Mouse (Mus musculus) liver, postnatal 0 days (tissue): ENCODE results near the gene Snapc1. TPM values are rescaled to one million over a fixed set of nuclear protein-coding genes. Genes with fewer than 3 reads are reported as not detected.

Experiments
- ATAC-seq: fragments of 200-750 bp; cut with Nextera tagmentation; 2 replicates; pipeline ENCODE4 v1.8.0; 2017; ENCODE audit warnings: mild to moderate bottlenecking, moderate library complexity
- DNase-seq: peaks from one replicate; pipeline ENCODE4 v3.0.0-alpha.2; 2016
- H3K27ac ChIP-seq: fragments of 300-500 bp; sonication (generic); 2 replicates; pipeline ENCODE4 v1.5.1; 2014; ENCODE audit warnings: antibody characterized with exemption, moderate library complexity, mild to moderate bottlenecking, low read depth
- H3K27me3 ChIP-seq: fragments of 300-500 bp; sonication (generic); 2 replicates; pipeline ENCODE4 v1.6.1; 2014; ENCODE audit warnings: low read length, control low read depth, mixed read lengths; ENCODE audit not compliant: insufficient read depth
- H3K36me3 ChIP-seq: fragments of 300-500 bp; sonication (generic); replicated peaks from 2 replicates; pipeline ENCODE4 v1.6.1; 2014; ENCODE audit warnings: mild to moderate bottlenecking, control low read depth, low read length, moderate library complexity, mixed read lengths; ENCODE audit not compliant: insufficient read depth
- H3K4me1 ChIP-seq: fragments of 300-500 bp; sonication (generic); 2 replicates; pipeline ENCODE4 v1.6.1; 2014; ENCODE audit warnings: antibody characterized with exemption, mild to moderate bottlenecking, control low read depth; ENCODE audit not compliant: insufficient read depth
- H3K4me2 ChIP-seq: fragments of 300-500 bp; sonication (generic); 2 replicates; pipeline ENCODE4 v1.6.1; 2014; ENCODE audit warnings: low read depth, mild to moderate bottlenecking, low read length, moderate library complexity, mixed read lengths
- H3K4me3 ChIP-seq: fragments of 300-500 bp; sonication (generic); 2 replicates; pipeline ENCODE4 v1.5.1; 2014; ENCODE audit warnings: low read depth, low read length
- H3K9ac ChIP-seq: fragments of 300-500 bp; sonication (generic); replicated peaks from 2 replicates; pipeline ENCODE4 v1.6.1; 2014; ENCODE audit warnings: mild to moderate bottlenecking, moderate library complexity
- H3K9me3 ChIP-seq: fragments of 300-500 bp; sonication (generic); 2 replicates; pipeline ENCODE4 v1.6.1; 2016; ENCODE audit warnings: mild to moderate bottlenecking, control low read depth, low read length, mixed read lengths
- CTCF ChIP-seq: sonication (generic); IDR thresholded peaks from 2 replicates; pipeline ENCODE4 v1.5.1; 2016; ENCODE audit warnings: antibody characterized with exemption, low read depth
- EP300 ChIP-seq: IDR thresholded peaks from 2 replicates; pipeline ENCODE4 v1.6.1; 2016; ENCODE audit warnings: antibody characterized with exemption, low read depth, mild to moderate bottlenecking
- WGBS: fragments of 180-500 bp; shearing (Covaris S2); extraction: QIAGEN DNeasy Blood & Tissue Kit; methylation state at CpG from one replicate; pipeline ENCODE4 v1.1.7; 2014; ENCODE audit not compliant: insufficient replicate concordance; 5-methylcytosine and 5-hydroxymethylcytosine counted together
- polyA plus RNA-seq: library from polyadenylated mRNA; unstranded; fragments of >200 nt; fragmentation: Nextera tagmentation; extraction: Ambion mirVana; gene quantifications from 2 replicates; pipeline ENCODE4 v1.2.1, GENCODE M21; 2015

Snapc1 gene
- polyA plus RNA-seq, 1 experiment from 2014 or later: 3.6 TPM

DNA sequence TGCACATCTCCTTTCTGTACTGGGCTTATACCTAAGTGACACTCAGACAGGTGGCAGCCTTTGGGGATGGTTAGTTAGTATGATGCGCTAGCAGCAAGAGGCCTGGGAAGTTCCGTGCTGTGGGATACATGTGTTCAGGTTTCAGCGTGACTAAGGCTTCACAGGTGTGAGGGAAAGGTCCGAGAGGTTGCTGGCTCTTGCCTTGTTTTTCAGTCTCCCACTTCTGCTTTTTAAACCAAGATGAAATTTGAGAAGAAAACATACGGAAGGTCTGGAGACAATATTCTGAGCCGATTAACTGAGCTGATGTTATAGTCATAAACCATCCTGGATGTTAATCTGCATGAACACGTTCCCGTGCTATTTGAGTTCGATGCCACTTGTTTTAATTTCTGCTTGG, 38.2 kb downstream of the Snapc1 start:
- no peak for ATAC-seq

DNA sequence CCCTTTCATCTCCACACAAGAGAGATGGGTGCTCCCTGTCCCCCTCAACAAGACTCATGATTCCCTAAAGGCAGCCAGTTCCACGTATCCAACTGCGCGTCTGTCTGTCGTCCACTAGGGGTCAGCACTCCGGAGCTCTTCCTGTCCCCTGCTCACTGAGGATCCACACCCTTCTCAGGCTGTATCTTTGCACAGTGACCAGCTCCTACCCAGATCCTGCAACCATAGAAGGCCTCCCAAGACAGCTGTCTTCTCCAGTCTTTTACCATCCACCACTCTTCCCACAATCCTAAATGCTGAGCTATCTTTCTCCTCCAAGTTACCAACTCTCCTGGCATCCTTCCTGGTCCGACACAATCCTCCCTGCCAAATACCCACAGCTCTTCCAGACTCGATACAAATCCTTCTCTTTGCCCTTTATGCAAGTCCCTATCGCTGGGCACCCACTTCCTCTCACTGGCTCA, 45.2 kb downstream of the Snapc1 start:
- Histone ChIP-seq H3K9ac (no peak overlapping the region), H3K4me1 (no peaks in the 10 kb centered on the region), H3K27me3 (no peaks in the 10 kb centered on the region), H3K4me2 (no peak overlapping the region), H3K36me3 (no peaks in the 10 kb centered on the region), H3K9me3 (no peaks in the 10 kb centered on the region), H3K4me3 (no peak overlapping the region), H3K27ac (no peak overlapping the region)
- TF ChIP-seq CTCF (peak; percentile 78), EP300 (no peak)
- peak; percentile 42 for DNase-seq
- 19% methylated on average over 8 of the region's 8 CpGs for WGBS
- no peak for ATAC-seq

More for the DNA sequence above, 38.2 kb downstream of the Snapc1 start:
- H3K27ac ChIP-seq: no peak overlapping the region
- peaks cover 17% of the 10 kb centered on the region for H3K27me3 ChIP-seq
- WGBS: 70% methylated on average over 9 of the region's 9 CpGs
- H3K4me1 ChIP-seq: 0 out of 2 replicates have a peak, but pooled peaks cover 3% of the 10 kb centered on the region
- no peak for TF ChIP-seq CTCF
- TF ChIP-seq EP300: no peak
- H3K36me3 ChIP-seq: no peaks in the 10 kb centered on the region
- H3K4me3 ChIP-seq: no peak overlapping the region
- no peak overlapping the region for H3K4me2 ChIP-seq
- no peaks in the 10 kb centered on the region for H3K9me3 ChIP-seq
- no peak overlapping the region for H3K9ac ChIP-seq
- no peak for DNase-seq

DNA sequence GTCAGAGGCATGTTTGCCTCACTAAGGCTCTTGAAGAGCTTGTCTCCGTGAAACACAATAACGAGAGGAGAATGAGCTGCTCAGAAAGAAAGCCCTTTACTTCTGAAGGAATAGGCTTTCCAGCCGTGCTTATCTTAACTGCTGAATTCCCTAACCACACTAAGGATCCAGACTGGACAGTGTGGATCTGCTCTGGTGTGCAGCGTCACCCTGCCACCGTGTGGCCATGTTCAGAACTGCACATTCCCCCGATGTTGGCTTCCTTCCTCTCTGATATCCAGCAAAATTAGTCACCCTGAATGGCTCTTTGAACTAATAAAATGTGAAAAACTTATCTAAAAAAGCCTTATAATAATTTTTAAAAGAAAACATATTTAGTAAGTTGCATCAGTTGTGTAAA, 49.5 kb downstream of the Snapc1 start:
- no peaks in the 10 kb centered on the region for H3K4me1 ChIP-seq
- H3K36me3 ChIP-seq: no peaks in the 10 kb centered on the region
- no peaks in the 10 kb centered on the region for H3K9me3 ChIP-seq
- H3K27ac ChIP-seq: no peak overlapping the region
- no peak for TF ChIP-seq EP300
- peak; percentile 93 for TF ChIP-seq CTCF
- no peak overlapping the region for H3K4me3 ChIP-seq
- peak overlapping the region; percentile 58 for H3K4me2 ChIP-seq
- ATAC-seq (0 out of 2 replicates have a peak, but pooled peaks have one; percentile 56), DNase-seq (peak; percentile 80)
- no peak overlapping the region for H3K9ac ChIP-seq
- 2% methylated on average over 6 of the region's 6 CpGs for WGBS
- no peaks in the 10 kb centered on the region for H3K27me3 ChIP-seq

DNA sequence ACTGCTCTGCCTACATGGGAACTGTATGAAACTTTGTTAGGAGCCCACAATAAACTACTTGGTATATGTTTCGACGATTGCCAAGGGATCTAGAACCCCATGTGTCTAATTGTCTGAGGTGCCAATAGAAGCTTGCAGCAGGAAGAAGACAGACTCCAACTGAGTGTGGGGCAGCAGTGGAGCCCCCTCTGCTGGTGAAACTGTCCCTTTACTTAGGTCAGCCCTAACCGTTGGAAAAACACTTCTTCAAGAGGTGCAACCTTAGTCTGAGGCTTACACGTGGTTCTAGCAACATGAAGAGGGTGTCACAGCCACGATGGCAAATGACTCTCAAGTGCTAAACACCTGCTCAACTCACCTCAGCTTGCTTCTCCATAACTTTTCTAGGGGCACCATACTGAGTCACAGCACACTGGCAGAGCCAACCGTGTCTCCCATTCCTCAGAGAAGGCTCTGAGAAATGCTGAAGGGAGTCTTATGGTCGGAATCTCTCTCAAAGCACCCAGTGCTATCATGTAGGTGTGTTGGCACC, 50.5 kb downstream of the Snapc1 start:
- no peaks in the 10 kb centered on the region for H3K36me3 ChIP-seq
- WGBS: 53% methylated on average over 7 of the region's 7 CpGs
- ATAC-seq (no peak), DNase-seq (no peak)
- no peak overlapping the region for H3K4me2 ChIP-seq
- no peaks in the 10 kb centered on the region for H3K4me1 ChIP-seq
- H3K9ac ChIP-seq: no peak overlapping the region
- H3K4me3 ChIP-seq: no peak overlapping the region
- no peaks in the 10 kb centered on the region for H3K27me3 ChIP-seq
- H3K9me3 ChIP-seq: no peaks in the 10 kb centered on the region
- H3K27ac ChIP-seq: no peak overlapping the region
- TF ChIP-seq EP300 (no peak), CTCF (peak; percentile 53)

DNA sequence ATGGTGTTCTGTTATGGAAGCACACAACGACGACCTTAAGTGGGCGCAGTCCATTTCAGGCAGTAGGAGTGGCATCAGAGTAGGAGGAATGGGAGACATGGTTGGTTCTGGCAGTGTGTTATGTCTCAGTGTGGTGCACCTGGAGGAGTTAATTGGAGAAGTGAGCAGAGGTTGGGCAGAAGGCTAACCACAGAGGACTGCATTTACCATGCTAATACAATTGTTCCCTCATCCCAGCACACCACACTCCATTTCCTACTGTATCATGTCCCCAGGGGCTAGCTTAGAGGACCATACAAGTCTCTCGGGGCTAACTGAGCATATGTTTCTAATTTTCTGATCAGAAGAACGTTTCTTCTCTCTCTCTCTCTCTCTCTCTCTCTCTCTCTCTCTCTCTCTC, 51.2 kb downstream of the Snapc1 start:
- Histone ChIP-seq H3K4me3 (no peak overlapping the region), H3K36me3 (no peaks in the 10 kb centered on the region), H3K27me3 (no peaks in the 10 kb centered on the region), H3K9me3 (no peaks in the 10 kb centered on the region), H3K4me2 (no peak overlapping the region), H3K4me1 (no peaks in the 10 kb centered on the region), H3K9ac (no peak overlapping the region), H3K27ac (no peak overlapping the region)
- ATAC-seq: no peak
- 62% methylated on average over 5 of the region's 5 CpGs for WGBS
- TF ChIP-seq EP300 (no peak), CTCF (no peak)
- no peak for DNase-seq

DNA sequence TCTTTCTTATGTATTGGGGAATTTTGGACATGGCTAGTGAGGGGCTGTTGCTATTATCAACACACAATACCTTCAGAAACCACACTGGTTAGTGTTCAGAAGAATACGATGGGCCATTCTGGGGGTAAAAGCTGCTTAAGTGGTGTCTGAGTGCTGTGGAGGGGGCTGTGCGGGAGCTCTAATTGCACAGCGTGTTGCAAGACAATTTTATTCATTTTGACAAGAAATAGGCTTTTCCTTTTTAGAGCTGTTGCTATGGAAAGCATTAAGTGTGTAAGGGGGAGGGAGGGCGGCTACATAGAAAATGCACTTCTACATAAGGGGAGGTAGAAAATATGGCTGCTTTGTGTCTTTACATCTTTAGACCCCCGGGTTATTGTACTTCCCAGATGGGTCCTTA, 59.0 kb downstream of the Snapc1 start:
- no peak overlapping the region for H3K9ac ChIP-seq
- no peak for TF ChIP-seq EP300
- no peak for TF ChIP-seq CTCF
- no peaks in the 10 kb centered on the region for H3K4me1 ChIP-seq
- no peak overlapping the region for H3K4me2 ChIP-seq
- no peak for ATAC-seq
- H3K4me3 ChIP-seq: no peak overlapping the region
- no peaks in the 10 kb centered on the region for H3K36me3 ChIP-seq
- H3K27me3 ChIP-seq: no peaks in the 10 kb centered on the region
- no peaks in the 10 kb centered on the region for H3K9me3 ChIP-seq
- WGBS: 76% methylated on average over 5 of the region's 5 CpGs
- no peak overlapping the region for H3K27ac ChIP-seq
- no peak for DNase-seq
